Comparison of ENCODE assay signal across 17 mouse cellular contexts in the genomic region with DNA sequence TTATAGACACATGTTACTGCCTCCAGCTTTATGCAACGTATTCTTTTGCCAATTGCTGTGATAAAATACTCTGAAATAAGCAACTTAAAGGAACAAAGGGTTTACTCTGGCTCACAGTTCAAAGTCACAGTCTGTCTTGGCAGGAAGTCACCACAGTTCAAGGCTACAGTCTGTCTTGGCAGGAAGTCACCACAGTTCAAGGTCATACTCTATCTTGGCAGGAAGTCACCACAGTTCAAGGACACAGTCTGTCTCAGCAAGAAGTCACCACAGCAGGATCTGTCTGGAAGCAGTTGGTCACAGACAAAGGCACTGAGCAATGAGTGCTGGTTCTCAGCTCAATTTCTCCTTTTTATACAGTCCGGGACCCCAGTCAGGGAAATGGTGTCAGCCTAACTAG.
"Had no signal": no experiment of that assay in that cellular context is flagged by ENCODE, and none has a peak within 500 bp of the region (broad histone marks: within the 10 kb centered on the region; RNA-seq: fewer than 3 reads in every experiment).

No protein-coding gene starts in this region.

- H3K27ac ChIP-seq: liver, embryonic 15.5 days; lung, embryonic 15.5 days; macrophage; midbrain, embryonic 13.5 days; midbrain, embryonic 15.5 days; neural tube, embryonic 12.5 days had no signal

- DNase-seq: liver, postnatal 0 days; lung, adult 2 months; lung, postnatal 14 days; lung, postnatal 36 days; right cerebral cortex, postnatal 25 days; right cerebral cortex, postnatal 4 days; spleen, adult 18-20 months; thymus, adult 18-20 months; thymus, postnatal 14 days; thymus, postnatal 4 days had no signal

- H3K4me1 ChIP-seq: liver, embryonic 15.5 days; lung, embryonic 15.5 days; megakaryocyte, embryonic 14.5 days; midbrain, embryonic 15.5 days; neural tube, embryonic 12.5 days had no signal

- H3K9me3 ChIP-seq: liver, embryonic 15.5 days; lung, embryonic 15.5 days; midbrain, embryonic 13.5 days; midbrain, embryonic 15.5 days; neural tube, embryonic 12.5 days had no signal

- H3K4me3 ChIP-seq: liver, embryonic 15.5 days; lung, embryonic 15.5 days; megakaryocyte, embryonic 14.5 days; midbrain, embryonic 13.5 days; midbrain, embryonic 15.5 days; neural tube, embryonic 12.5 days had no signal

- H3K36me3 ChIP-seq: liver, embryonic 15.5 days; lung, embryonic 15.5 days; midbrain, embryonic 13.5 days; midbrain, embryonic 15.5 days; neural tube, embryonic 12.5 days had no signal

- H3K27me3 ChIP-seq: liver, embryonic 15.5 days; lung, embryonic 15.5 days; midbrain, embryonic 13.5 days; midbrain, embryonic 15.5 days; neural tube, embryonic 12.5 days had no signal
